Comparison of ENCODE assay signal across 23 mouse cellular contexts in the genomic region with DNA sequence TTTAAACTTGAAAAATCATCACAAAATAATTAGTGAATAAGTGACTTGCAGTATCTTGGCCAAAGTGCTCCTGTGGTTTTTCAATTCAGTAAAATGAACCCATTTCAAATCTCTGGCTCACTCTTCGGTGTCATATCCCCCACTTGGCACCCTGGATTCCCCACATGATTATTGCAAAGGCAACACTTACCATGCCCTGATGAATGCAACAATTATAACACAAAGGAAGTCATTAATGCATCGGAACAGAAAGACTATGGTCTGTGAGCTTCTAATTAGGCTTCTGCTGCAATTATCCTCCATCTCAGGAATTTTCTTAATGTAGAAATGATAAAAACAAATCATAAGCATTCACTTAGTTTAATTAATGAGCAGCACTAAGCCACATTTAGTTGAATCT. TPM values are rescaled to one million over a fixed set of nuclear protein-coding genes. Genes with fewer than 3 reads are reported as not detected.
DNase-seq lines count a peak whose midpoint lies in the region; ATAC-seq and TF ChIP-seq lines count a peak whose summit lies in the region.
"Had no signal": no experiment of that assay in that cellular context is flagged by ENCODE, and none has a peak within 500 bp of the region (broad histone marks: within the 10 kb centered on the region; RNA-seq: fewer than 3 reads in every experiment).

No protein-coding gene starts in this region.

- DNase-seq in forebrain, embryonic 14.5 days (ENCODE audit: low spot score), result peak; percentile 51
- DNase-seq in forebrain, embryonic 10.5 days (ENCODE audit: extremely low spot score, low spot score), result no peak
- DNase-seq in forebrain, postnatal 0 days, result no peak
- no peak for DNase-seq in forebrain, embryonic 11.5 days (ENCODE audit: low spot score)
- peak; percentile 87 for DNase-seq in Muller cell, postnatal 12 days (ENCODE audit: inconsistent ontology term)
- DNase-seq in brain, embryonic 14.5 days (ENCODE audit: low read depth), result peak; percentile 62
- no peak for DNase-seq in kidney, postnatal 36 days
- DNase-seq: adrenal gland, adult 8-10 months; adrenal gland, postnatal 14 days; adrenal gland, postnatal 36 days; cerebellum, adult 11 months; cerebellum, adult 18-20 months; cerebellum, adult 8-10 months; cerebellum, adult 9-11 months; cerebellum, postnatal 14 days; cerebellum, postnatal 36 days; embryo, embryonic 11 days had no signal

- no peaks in the 10 kb centered on the region for H3K36me3 ChIP-seq in forebrain, embryonic 14.5 days (ENCODE audit: control insufficient read depth, insufficient read depth, low read length)
- H3K36me3 ChIP-seq in forebrain, embryonic 10.5 days (replicated peaks), result no peaks in the 10 kb centered on the region
- no peaks in the 10 kb centered on the region for H3K36me3 ChIP-seq in forebrain, postnatal 0 days (ENCODE audit: insufficient read depth)
- H3K36me3 ChIP-seq in forebrain, embryonic 11.5 days (ENCODE audit: control insufficient read depth, insufficient read depth, low read length), result no peaks in the 10 kb centered on the region
- H3K36me3 ChIP-seq: embryonic facial prominence, embryonic 13.5 days; embryonic facial prominence, embryonic 15.5 days had no signal

- ATAC-seq in forebrain, embryonic 14.5 days, result peak; percentile 61
- ATAC-seq in forebrain, postnatal 0 days, result peak; percentile 72; the same call in 1 of the 2 replicates
- ATAC-seq in forebrain, embryonic 11.5 days (replicated peaks; ENCODE audit: low FRiP score), result no peak
- ATAC-seq: activated CD4-positive, CD25-positive, alpha-beta regulatory T cell, adult 4 months; Patski had no signal

- H3K9me3 ChIP-seq in forebrain, embryonic 14.5 days (replicated peaks; ENCODE audit: control insufficient read depth, low read length), result no peaks in the 10 kb centered on the region
- H3K9me3 ChIP-seq in forebrain, embryonic 10.5 days, result no peaks in the 10 kb centered on the region
- H3K9me3 ChIP-seq in forebrain, postnatal 0 days (ENCODE audit: low read length), result no peaks in the 10 kb centered on the region
- no peaks in the 10 kb centered on the region for H3K9me3 ChIP-seq in forebrain, embryonic 11.5 days (ENCODE audit: control insufficient read depth, low read length)
- H3K9me3 ChIP-seq: embryonic facial prominence, embryonic 13.5 days; embryonic facial prominence, embryonic 15.5 days had no signal

- no peak overlapping the region for H3K4me2 ChIP-seq in forebrain, embryonic 14.5 days (ENCODE audit: low read length)
- H3K4me2 ChIP-seq in forebrain, postnatal 0 days (ENCODE audit: low read depth), result no peak overlapping the region
- H3K4me2 ChIP-seq in forebrain, embryonic 11.5 days (ENCODE audit: low read depth, low read length, severe bottlenecking), result no peak overlapping the region
- H3K4me2 ChIP-seq: embryonic facial prominence, embryonic 13.5 days; embryonic facial prominence, embryonic 15.5 days had no signal

- no peak overlapping the region for H3K4me3 ChIP-seq in forebrain, embryonic 14.5 days (ENCODE audit: low read depth, low read length)
- no peak overlapping the region for H3K4me3 ChIP-seq in forebrain, embryonic 10.5 days
- no peak overlapping the region for H3K4me3 ChIP-seq in forebrain, postnatal 0 days (ENCODE audit: low read depth, low read length)
- H3K4me3 ChIP-seq in forebrain, embryonic 11.5 days (ENCODE audit: low read depth, low read length), result no peak overlapping the region
- H3K4me3 ChIP-seq: embryonic facial prominence, embryonic 13.5 days; embryonic facial prominence, embryonic 15.5 days; erythroblast, embryonic 14.5 days had no signal

- TF ChIP-seq POLR2A in brain, embryonic 14.5 days (IDR thresholded peaks at IDR 0.05; ENCODE audit: borderline replicate concordance, extremely low read depth, insufficient read depth, insufficient read length, poor library complexity, severe bottlenecking), result no peak

- no peak overlapping the region for H3K9ac ChIP-seq in forebrain, embryonic 14.5 days (ENCODE audit: low read length)
- H3K9ac ChIP-seq in forebrain, postnatal 0 days, result no peak overlapping the region
- no peak overlapping the region for H3K9ac ChIP-seq in forebrain, embryonic 11.5 days (ENCODE audit: low read length)
- H3K9ac ChIP-seq: embryonic facial prominence, embryonic 13.5 days; embryonic facial prominence, embryonic 15.5 days had no signal

- H3K27me3 ChIP-seq in forebrain, embryonic 14.5 days (replicated peaks; ENCODE audit: control insufficient read depth, insufficient read depth, low read length), result 0 out of 2 replicates have a peak, but pooled peaks cover 2% of the 10 kb centered on the region
- H3K27me3 ChIP-seq in forebrain, embryonic 10.5 days (ENCODE audit: poor library complexity, severe bottlenecking), result peaks cover 27% of the 10 kb centered on the region
- no peaks in the 10 kb centered on the region for H3K27me3 ChIP-seq in forebrain, postnatal 0 days (ENCODE audit: insufficient read depth, low read length)
- no peaks in the 10 kb centered on the region for H3K27me3 ChIP-seq in forebrain, embryonic 11.5 days (ENCODE audit: control insufficient read depth, insufficient read depth, low read length)
- H3K27me3 ChIP-seq: embryonic facial prominence, embryonic 15.5 days had no signal

- no peak for TF ChIP-seq CTCF in forebrain, postnatal 0 days (IDR thresholded peaks at IDR 0.05; ENCODE audit: low read depth)
- no peak for TF ChIP-seq CTCF in brain, embryonic 14.5 days (IDR thresholded peaks at IDR 0.05; ENCODE audit: borderline replicate concordance, extremely low read depth, insufficient read depth, insufficient read length)

- H3K27ac ChIP-seq in forebrain, embryonic 14.5 days (ENCODE audit: low read depth, low read length), result no peak overlapping the region
- H3K27ac ChIP-seq in forebrain, embryonic 10.5 days, result no peak overlapping the region
- no peak overlapping the region for H3K27ac ChIP-seq in forebrain, postnatal 0 days (ENCODE audit: low read depth, low read length)
- no peak overlapping the region for H3K27ac ChIP-seq in forebrain, embryonic 11.5 days (ENCODE audit: low read depth, low read length)
- H3K27ac ChIP-seq: embryonic facial prominence, embryonic 13.5 days; embryonic facial prominence, embryonic 15.5 days had no signal

- 15% methylated on average over 2 of the region's 2 CpGs for WGBS in forebrain, embryonic 14.5 days
- 78% methylated on average over 2 of the region's 2 CpGs for WGBS in forebrain, embryonic 10.5 days
- WGBS in forebrain, postnatal 0 days, result 15% methylated on average over 2 of the region's 2 CpGs
- 48% methylated on average over 2 of the region's 2 CpGs for WGBS in forebrain, embryonic 11.5 days

- no peaks in the 10 kb centered on the region for H3K4me1 ChIP-seq in forebrain, embryonic 14.5 days (ENCODE audit: control insufficient read depth, insufficient read depth, low read length)
- peaks cover 30% of the 10 kb centered on the region for H3K4me1 ChIP-seq in forebrain, embryonic 10.5 days
- H3K4me1 ChIP-seq in forebrain, postnatal 0 days (ENCODE audit: insufficient read depth), result no peaks in the 10 kb centered on the region
- 0 out of 2 replicates have a peak, but pooled peaks cover 2% of the 10 kb centered on the region for H3K4me1 ChIP-seq in forebrain, embryonic 11.5 days (replicated peaks; ENCODE audit: control insufficient read depth, insufficient read depth, low read length)

RNA-seq across cellular contexts. Expression of a gene that starts 9.0 kb away (rescaled TPM):
- 57.1 and 60.7 TPM in 2 replicates for polyA plus RNA-seq in forebrain, embryonic 14.5 days (2014; fragmentation: Nextera tagmentation; extraction: Ambion mirVana)
- polyA plus RNA-seq in forebrain, embryonic 10.5 days (2016; fragmentation: Nextera tagmentation; extraction: Ambion mirVana), result 55.1 and 59.9 TPM in 2 replicates
- 22.5 and 30.7 TPM in 2 replicates for total RNA-seq in forebrain, postnatal 0 days (2014; rRNA removed)
- 33.5 and 42.6 TPM in 2 replicates for polyA plus RNA-seq in forebrain, postnatal 0 days (2015; fragmentation: Nextera tagmentation; extraction: Ambion mirVana)
- 62.5 and 63.5 TPM in 2 replicates for polyA plus RNA-seq in forebrain, embryonic 11.5 days (2014; fragmentation: Nextera tagmentation; extraction: Ambion mirVana)
- 10.9 and 15.9 TPM in 2 replicates for polyA plus RNA-seq in brain, embryonic 14.5 days (2012; rRNA removed)
- total RNA-seq: MEL had no signal
- polyA plus RNA-seq: activated CD4-positive, CD25-positive, alpha-beta regulatory T cell, adult 4 months; erythroblast, embryonic 14.5 days had no signal

Comparison
In these comparisons a context has a peak if more than half of its experiments do, and no peak if none do; other contexts are left out.
1. DNase-seq: peak in forebrain, embryonic 14.5 days (single experiment), Muller cell, postnatal 12 days (single experiment) and brain, embryonic 14.5 days (single experiment); none in forebrain, embryonic 10.5 days (single experiment), forebrain, postnatal 0 days (single experiment), forebrain, embryonic 11.5 days (single experiment) and kidney, postnatal 36 days (0 of 2).